Mouse (Mus musculus): ENCODE measurements at regions not wholly inside any gene's neighbourhood (a gene's known extent, or its start where the extent isn't known, plus 50 kb on each side); places are given as distances from the start of the nearest gene placed in this dataset.

GRCm38 (mm10) chr15:56518379-56518778 is 959.0 kb downstream of the Slc22a22 start:
- Histone ChIP-seq H3K4me2 (no peak overlapping the region), H3K27ac (ENCODE audit: low read depth, low read length) (no peak overlapping the region), H3K36me3 (ENCODE audit: control insufficient read depth, insufficient read depth, low read length) (no peaks in the 10 kb centered on the region), H3K4me3 (ENCODE audit: low read depth, low read length) (no peak overlapping the region), H3K9ac (ENCODE audit: low read depth, low read length) (no peak overlapping the region), H3K9me3 (replicated peaks; ENCODE audit: control insufficient read depth, low read length) (no peaks in the 10 kb centered on the region), H3K27me3 (ENCODE audit: control insufficient read depth, insufficient read depth, low read length) (no peaks in the 10 kb centered on the region), H3K4me1 (ENCODE audit: control insufficient read depth, insufficient read depth, low read length) (no peaks in the 10 kb centered on the region)
- ATAC-seq (replicated peaks; ENCODE audit: insufficient number of reproducible peaks, low FRiP score, low TSS enrichment): no peak
- WGBS (ENCODE audit: insufficient replicate concordance): 83% methylated on average over 1 of the region's 1 CpGs

GRCm38 (mm10) chr15:56516095-56516494 is 961.3 kb downstream of the Slc22a22 start:
- Histone ChIP-seq H3K27me3 (ENCODE audit: control insufficient read depth, insufficient read depth, low read length) (no peaks in the 10 kb centered on the region), H3K36me3 (ENCODE audit: control insufficient read depth, insufficient read depth, low read length) (no peaks in the 10 kb centered on the region), H3K4me2 (no peak overlapping the region), H3K27ac (ENCODE audit: low read depth, low read length) (no peak overlapping the region), H3K4me1 (ENCODE audit: control insufficient read depth, insufficient read depth, low read length) (no peaks in the 10 kb centered on the region), H3K9me3 (replicated peaks; ENCODE audit: control insufficient read depth, low read length) (no peaks in the 10 kb centered on the region), H3K9ac (ENCODE audit: low read depth, low read length) (no peak overlapping the region), H3K4me3 (ENCODE audit: low read depth, low read length) (no peak overlapping the region)
- ATAC-seq (replicated peaks; ENCODE audit: insufficient number of reproducible peaks, low FRiP score, low TSS enrichment): no peak
- WGBS (ENCODE audit: insufficient replicate concordance): 75% methylated on average over 2 of the region's 2 CpGs

- Histone ChIP-seq H3K9me3 (replicated peaks; ENCODE audit: control insufficient read depth, low read length) (no peaks in the 10 kb centered on the region), H3K4me1 (ENCODE audit: control insufficient read depth, insufficient read depth, low read length) (no peaks in the 10 kb centered on the region), H3K9ac (ENCODE audit: low read depth, low read length) (no peak overlapping the region), H3K27ac (ENCODE audit: low read depth, low read length) (no peak overlapping the region), H3K27me3 (ENCODE audit: control insufficient read depth, insufficient read depth, low read length) (no peaks in the 10 kb centered on the region), H3K4me2 (no peak overlapping the region), H3K4me3 (ENCODE audit: low read depth, low read length) (no peak overlapping the region), H3K36me3 (ENCODE audit: control insufficient read depth, insufficient read depth, low read length) (no peaks in the 10 kb centered on the region)
- no peak for ATAC-seq (replicated peaks; ENCODE audit: insufficient number of reproducible peaks, low FRiP score, low TSS enrichment)
- 70% methylated on average over 3 of the region's 3 CpGs for whole genome bisulfite sequencing (ENCODE audit: insufficient replicate concordance)
These were observed 978.7 kb downstream of the Slc22a22 start for GRCm38 (mm10) chr15:56498774-56499173.

- H3K4me1 ChIP-seq (ENCODE audit: control insufficient read depth, insufficient read depth, low read length): no peaks in the 10 kb centered on the region
- H3K27ac ChIP-seq (ENCODE audit: low read depth, low read length): no peak overlapping the region
- 71% methylated on average over 4 of the region's 4 CpGs for WGBS (ENCODE audit: insufficient replicate concordance)
- H3K27me3 ChIP-seq (ENCODE audit: control insufficient read depth, insufficient read depth, low read length): no peaks in the 10 kb centered on the region
- no peak overlapping the region for H3K4me3 ChIP-seq (ENCODE audit: low read depth, low read length)
- no peak overlapping the region for H3K4me2 ChIP-seq
- ATAC-seq (replicated peaks; ENCODE audit: insufficient number of reproducible peaks, low FRiP score, low TSS enrichment): no peak
- no peaks in the 10 kb centered on the region for H3K9me3 ChIP-seq (replicated peaks; ENCODE audit: control insufficient read depth, low read length)
- no peaks in the 10 kb centered on the region for H3K36me3 ChIP-seq (ENCODE audit: control insufficient read depth, insufficient read depth, low read length)
- H3K9ac ChIP-seq (ENCODE audit: low read depth, low read length): no peak overlapping the region
These were observed 979.7 kb downstream of the Slc22a22 start for GRCm38 (mm10) chr15:56497757-56498156.

GRCm38 (mm10) chr15:56496355-56496754 is 981.1 kb downstream of the Slc22a22 start:
- H3K4me2 ChIP-seq: no peak overlapping the region

GRCm38 (mm10) chr15:56485931-56486330 is 991.5 kb downstream of the Slc22a22 start:
- ATAC-seq (replicated peaks; ENCODE audit: insufficient number of reproducible peaks, low FRiP score, low TSS enrichment): no peak
- WGBS (ENCODE audit: insufficient replicate concordance): 66% methylated on average over 3 of the region's 3 CpGs

More at GRCm38 (mm10) chr15:56496355-56496754, 981.1 kb downstream of the Slc22a22 start:
- Histone ChIP-seq H3K36me3 (ENCODE audit: control insufficient read depth, insufficient read depth, low read length) (no peaks in the 10 kb centered on the region), H3K4me1 (ENCODE audit: control insufficient read depth, insufficient read depth, low read length) (no peaks in the 10 kb centered on the region), H3K9ac (ENCODE audit: low read depth, low read length) (no peak overlapping the region), H3K4me3 (ENCODE audit: low read depth, low read length) (no peak overlapping the region), H3K27ac (ENCODE audit: low read depth, low read length) (no peak overlapping the region), H3K27me3 (ENCODE audit: control insufficient read depth, insufficient read depth, low read length) (no peaks in the 10 kb centered on the region), H3K9me3 (replicated peaks; ENCODE audit: control insufficient read depth, low read length) (no peaks in the 10 kb centered on the region)
- ATAC-seq (replicated peaks; ENCODE audit: insufficient number of reproducible peaks, low FRiP score, low TSS enrichment): no peak
- 83% methylated on average over 2 of the region's 2 CpGs for WGBS (ENCODE audit: insufficient replicate concordance)

GRCm38 (mm10) chr15:56484693-56485092 is 992.7 kb downstream of the Slc22a22 start:
- no peak overlapping the region for H3K4me3 ChIP-seq (ENCODE audit: low read depth, low read length)
- no peak overlapping the region for H3K4me2 ChIP-seq
- H3K27me3 ChIP-seq (ENCODE audit: control insufficient read depth, insufficient read depth, low read length): no peaks in the 10 kb centered on the region
- H3K4me1 ChIP-seq (ENCODE audit: control insufficient read depth, insufficient read depth, low read length): no peaks in the 10 kb centered on the region
- no peaks in the 10 kb centered on the region for H3K36me3 ChIP-seq (ENCODE audit: control insufficient read depth, insufficient read depth, low read length)
- H3K9me3 ChIP-seq (replicated peaks; ENCODE audit: control insufficient read depth, low read length): no peaks in the 10 kb centered on the region
- 86% methylated on average over 3 of the region's 3 CpGs for WGBS (ENCODE audit: insufficient replicate concordance)
- H3K9ac ChIP-seq (ENCODE audit: low read depth, low read length): no peak overlapping the region
- H3K27ac ChIP-seq (ENCODE audit: low read depth, low read length): no peak overlapping the region
- ATAC-seq (replicated peaks; ENCODE audit: insufficient number of reproducible peaks, low FRiP score, low TSS enrichment): no peak

More at GRCm38 (mm10) chr15:56485931-56486330, 991.5 kb downstream of the Slc22a22 start:
- Histone ChIP-seq H3K4me1 (ENCODE audit: control insufficient read depth, insufficient read depth, low read length) (no peaks in the 10 kb centered on the region), H3K9me3 (replicated peaks; ENCODE audit: control insufficient read depth, low read length) (no peaks in the 10 kb centered on the region), H3K4me2 (no peak overlapping the region), H3K36me3 (ENCODE audit: control insufficient read depth, insufficient read depth, low read length) (no peaks in the 10 kb centered on the region), H3K4me3 (ENCODE audit: low read depth, low read length) (no peak overlapping the region), H3K27ac (ENCODE audit: low read depth, low read length) (no peak overlapping the region), H3K9ac (ENCODE audit: low read depth, low read length) (no peak overlapping the region), H3K27me3 (ENCODE audit: control insufficient read depth, insufficient read depth, low read length) (no peaks in the 10 kb centered on the region)

- ATAC-seq (replicated peaks; ENCODE audit: insufficient number of reproducible peaks, low FRiP score, low TSS enrichment): no peak
- H3K36me3 ChIP-seq (ENCODE audit: control insufficient read depth, insufficient read depth, low read length): no peaks in the 10 kb centered on the region
These were observed 997.7 kb downstream of the Slc22a22 start for GRCm38 (mm10) chr15:56479682-56480081.

GRCm38 (mm10) chr15:56479015-56479414 is 998.4 kb downstream of the Slc22a22 start:
- 87% methylated on average over 3 of the region's 3 CpGs for WGBS (ENCODE audit: insufficient replicate concordance)

More at GRCm38 (mm10) chr15:56479682-56480081, 997.7 kb downstream of the Slc22a22 start:
- Histone ChIP-seq H3K9me3 (replicated peaks; ENCODE audit: control insufficient read depth, low read length) (no peaks in the 10 kb centered on the region), H3K9ac (ENCODE audit: low read depth, low read length) (no peak overlapping the region), H3K4me1 (ENCODE audit: control insufficient read depth, insufficient read depth, low read length) (no peaks in the 10 kb centered on the region), H3K27me3 (ENCODE audit: control insufficient read depth, insufficient read depth, low read length) (no peaks in the 10 kb centered on the region), H3K27ac (ENCODE audit: low read depth, low read length) (no peak overlapping the region), H3K4me2 (no peak overlapping the region), H3K4me3 (ENCODE audit: low read depth, low read length) (no peak overlapping the region)

More at GRCm38 (mm10) chr15:56479015-56479414, 998.4 kb downstream of the Slc22a22 start:
- Histone ChIP-seq H3K27me3 (ENCODE audit: control insufficient read depth, insufficient read depth, low read length) (no peaks in the 10 kb centered on the region), H3K36me3 (ENCODE audit: control insufficient read depth, insufficient read depth, low read length) (no peaks in the 10 kb centered on the region), H3K4me2 (no peak overlapping the region), H3K4me3 (ENCODE audit: low read depth, low read length) (no peak overlapping the region), H3K27ac (ENCODE audit: low read depth, low read length) (no peak overlapping the region), H3K9ac (ENCODE audit: low read depth, low read length) (no peak overlapping the region), H3K9me3 (replicated peaks; ENCODE audit: control insufficient read depth, low read length) (no peaks in the 10 kb centered on the region), H3K4me1 (ENCODE audit: control insufficient read depth, insufficient read depth, low read length) (no peaks in the 10 kb centered on the region)
- no peak for ATAC-seq (replicated peaks; ENCODE audit: insufficient number of reproducible peaks, low FRiP score, low TSS enrichment)

Data from heart, embryonic 11.5 days (tissue).